Mouse (Mus musculus) bone marrow macrophage, adult 2 months (primary cell): Measurements from ENCODE around the gene Cdh12.

Experiments
- CTCF ChIP-seq: IDR thresholded peaks from 2 replicates; pipeline ENCODE4 v1.5.1; 2012; ENCODE audit warnings: low read depth, mild to moderate bottlenecking, low read length, moderate library complexity
- POLR2A ChIP-seq: IDR thresholded peaks from 2 replicates; pipeline ENCODE4 v1.6.1; 2012; ENCODE audit warnings: mild to moderate bottlenecking, low read depth, low read length, borderline replicate concordance

- no peak for TF ChIP-seq POLR2A
- TF ChIP-seq CTCF, result no peak
Observed at GRCm38 (mm10) chr15:20696229-20696628, 247.2 kb downstream of the Cdh12 start.
